Mouse (Mus musculus): ENCODE results near the gene Rbpj. TPM values are rescaled to one million over a fixed set of nuclear protein-coding genes. Genes with fewer than 3 reads are reported as not detected.

The Rbpj gene
- polyA plus RNA-seq, 1 experiment: 13.4 TPM

- WGBS: 83% methylated on average over 10 of the region's 10 CpGs
- no peak for DNase-seq
These were observed 111.4 kb downstream of the Rbpj start for GRCm38 (mm10) chr5:53577272-53577889.

GRCm38 (mm10) chr5:53584069-53584767 lies 118.3 kb downstream of the Rbpj start:
- Histone ChIP-seq H3K36me3 (ENCODE audit: control insufficient read depth, insufficient read depth, low read length) (no peaks in the 10 kb centered on the region), H3K4me3 (ENCODE audit: insufficient read depth, low read depth, low read length) (no peak overlapping the region), H3K4me1 (ENCODE audit: control insufficient read depth, insufficient read depth, low read length) (no peaks in the 10 kb centered on the region), H3K27me3 (replicated peaks; ENCODE audit: control insufficient read depth, insufficient read depth, low read length) (no peaks in the 10 kb centered on the region), H3K27ac (ENCODE audit: insufficient read depth, low read depth, low read length) (no peak overlapping the region)
- no peak for DNase-seq
- no peak for TF ChIP-seq POLR2A (IDR thresholded peaks at IDR 0.05; ENCODE audit: low read depth, low read length)
- TF ChIP-seq CTCF (conservative IDR thresholded peaks at IDR 0.05; ENCODE audit: insufficient read depth, insufficient read length, low read depth, low read length): no peak
- 87% methylated on average over 9 of the region's 9 CpGs for WGBS

More at GRCm38 (mm10) chr5:53577272-53577889, 111.4 kb downstream of the Rbpj start:
- H3K27ac ChIP-seq (ENCODE audit: insufficient read depth, low read depth, low read length): no peak overlapping the region
- no peak overlapping the region for H3K4me3 ChIP-seq (ENCODE audit: insufficient read depth, low read depth, low read length)
- TF ChIP-seq POLR2A (IDR thresholded peaks at IDR 0.05; ENCODE audit: low read depth, low read length) (no peak), CTCF (conservative IDR thresholded peaks at IDR 0.05; ENCODE audit: insufficient read depth, insufficient read length, low read depth, low read length) (no peak)
- no peaks in the 10 kb centered on the region for H3K36me3 ChIP-seq (ENCODE audit: control insufficient read depth, insufficient read depth, low read length)
- no peaks in the 10 kb centered on the region for H3K4me1 ChIP-seq (ENCODE audit: control insufficient read depth, insufficient read depth, low read length)
- no peaks in the 10 kb centered on the region for H3K27me3 ChIP-seq (replicated peaks; ENCODE audit: control insufficient read depth, insufficient read depth, low read length)

GRCm38 (mm10) chr5:53588421-53589171 lies 122.6 kb downstream of the Rbpj start:
- H3K27me3 ChIP-seq (replicated peaks; ENCODE audit: control insufficient read depth, insufficient read depth, low read length): no peaks in the 10 kb centered on the region
- H3K27ac ChIP-seq (ENCODE audit: insufficient read depth, low read depth, low read length): peak overlapping the region; percentile 24; the same call in 1 of the 2 replicates
- 3% methylated on average over 34 of the region's 34 CpGs for WGBS
- DNase-seq: peak; percentile 33
- peak overlapping the region; percentile 78 for H3K4me3 ChIP-seq (ENCODE audit: insufficient read depth, low read depth, low read length)
- no peaks in the 10 kb centered on the region for H3K4me1 ChIP-seq (ENCODE audit: control insufficient read depth, insufficient read depth, low read length)
- TF ChIP-seq POLR2A (IDR thresholded peaks at IDR 0.05; ENCODE audit: low read depth, low read length) (no peak), CTCF (conservative IDR thresholded peaks at IDR 0.05; ENCODE audit: insufficient read depth, insufficient read length, low read depth, low read length) (no peak)
- no peaks in the 10 kb centered on the region for H3K36me3 ChIP-seq (ENCODE audit: control insufficient read depth, insufficient read depth, low read length)

GRCm38 (mm10) chr5:53589172-53589960 lies 123.4 kb downstream of the Rbpj start:
- H3K27me3 ChIP-seq (replicated peaks; ENCODE audit: control insufficient read depth, insufficient read depth, low read length): no peaks in the 10 kb centered on the region
- whole genome bisulfite sequencing: under 1% methylated on average over 69 of the region's 72 CpGs
- TF ChIP-seq CTCF (conservative IDR thresholded peaks at IDR 0.05; ENCODE audit: insufficient read depth, insufficient read length, low read depth, low read length) (no peak), POLR2A (IDR thresholded peaks at IDR 0.05; ENCODE audit: low read depth, low read length) (no peak)
- H3K4me3 ChIP-seq (ENCODE audit: insufficient read depth, low read depth, low read length): peak overlapping the region; percentile 78
- H3K27ac ChIP-seq (ENCODE audit: insufficient read depth, low read depth, low read length): 0 out of 2 replicates have a peak overlapping the region, but pooled peaks have one; percentile 5
- H3K4me1 ChIP-seq (ENCODE audit: control insufficient read depth, insufficient read depth, low read length): peaks cover 4% of the 10 kb centered on the region; the same call in 1 of the 2 replicates
- peak; percentile 98 for DNase-seq
- no peaks in the 10 kb centered on the region for H3K36me3 ChIP-seq (ENCODE audit: control insufficient read depth, insufficient read depth, low read length)

DNA sequence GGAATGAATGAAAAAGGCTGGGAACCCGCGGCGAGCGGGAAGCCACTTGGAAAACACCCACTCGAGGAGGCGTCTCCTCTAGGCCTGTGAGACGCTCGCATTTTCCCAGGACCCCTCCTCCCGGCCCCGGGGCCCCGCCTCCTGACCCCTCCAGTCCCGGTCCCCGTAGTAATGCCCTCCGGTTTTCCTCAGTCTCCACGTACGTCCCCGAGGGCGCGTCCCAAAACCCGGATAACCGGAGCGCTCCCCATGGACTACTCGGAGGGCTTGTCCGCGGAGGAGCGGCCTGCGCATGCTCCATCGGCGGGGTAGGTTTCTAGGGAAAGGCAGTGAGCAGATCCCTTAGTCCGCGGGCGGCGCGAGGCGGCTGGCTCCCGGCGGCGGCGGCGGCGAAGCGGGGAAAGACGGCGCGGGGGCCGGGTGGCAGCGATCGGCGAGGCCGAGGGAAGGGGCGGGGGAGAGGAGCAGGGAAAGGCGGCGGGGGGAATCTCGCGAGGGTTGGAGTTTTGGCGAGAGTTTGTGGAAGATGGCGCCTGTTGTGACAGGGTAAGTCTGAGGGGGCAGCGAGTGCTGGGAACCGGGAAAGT lies 124.3 kb downstream of the Rbpj start:
- DNase-seq: peak; percentile 100
- peak overlapping the region; percentile 63 for H3K4me3 ChIP-seq (ENCODE audit: insufficient read depth, low read depth, low read length)
- H3K4me1 ChIP-seq (ENCODE audit: control insufficient read depth, insufficient read depth, low read length): peaks cover 4% of the 10 kb centered on the region; the same call in 1 of the 2 replicates
- no peak for TF ChIP-seq POLR2A (IDR thresholded peaks at IDR 0.05; ENCODE audit: low read depth, low read length)
- TF ChIP-seq CTCF (conservative IDR thresholded peaks at IDR 0.05; ENCODE audit: insufficient read depth, insufficient read length, low read depth, low read length): no peak
- H3K36me3 ChIP-seq (ENCODE audit: control insufficient read depth, insufficient read depth, low read length): no peaks in the 10 kb centered on the region
- peak overlapping the region; percentile 97 for H3K27ac ChIP-seq (ENCODE audit: insufficient read depth, low read depth, low read length)
- WGBS: 2% methylated on average over 59 of the region's 59 CpGs
- H3K27me3 ChIP-seq (replicated peaks; ENCODE audit: control insufficient read depth, insufficient read depth, low read length): no peaks in the 10 kb centered on the region

Data from kidney, adult 2 months (tissue).